Mouse (Mus musculus): ENCODE measurements around the gene Alpl.

The Alpl gene

GRCm38 (mm10) chr4:137795611-137796557, at the start of gene Alpl:
Gene Alpl, minus strand, starts transcription at chr4:137796384.
- peak; percentile 46 for DNase-seq

- DNase-seq, result peak; percentile 73
These were observed 48.5 kb upstream of the Alpl start for GRCm38 (mm10) chr4:137844656-137845055.

- no peak for DNase-seq
These were observed 43.3 kb upstream of the Alpl start for GRCm38 (mm10) chr4:137839452-137839851.

GRCm38 (mm10) chr4:137838791-137839190, 42.6 kb upstream of the Alpl start:
- no peak for DNase-seq

GRCm38 (mm10) chr4:137837792-137838191, 41.6 kb upstream of the Alpl start:
- no peak for DNase-seq

- no peak for DNase-seq
These were observed 40.6 kb upstream of the Alpl start for GRCm38 (mm10) chr4:137836741-137837140.

GRCm38 (mm10) chr4:137835624-137836337, 39.6 kb upstream of the Alpl start:
- peak; percentile 91 for DNase-seq

- no peak for DNase-seq
These were observed 35.4 kb upstream of the Alpl start for GRCm38 (mm10) chr4:137831598-137831997.

- DNase-seq, result no peak
These were observed 34.2 kb upstream of the Alpl start for GRCm38 (mm10) chr4:137830380-137830779.

- DNase-seq, result no peak
These were observed 28.7 kb upstream of the Alpl start for GRCm38 (mm10) chr4:137824881-137825280.

- DNase-seq, result no peak
These were observed 27.4 kb upstream of the Alpl start for GRCm38 (mm10) chr4:137823542-137823941.

- no peak for DNase-seq
These were observed 26.4 kb upstream of the Alpl start for GRCm38 (mm10) chr4:137822537-137822936.

- DNase-seq, result no peak
These were observed 24.5 kb upstream of the Alpl start for GRCm38 (mm10) chr4:137820721-137821120.

- no peak for DNase-seq
These were observed 23.3 kb upstream of the Alpl start for GRCm38 (mm10) chr4:137819487-137819886.

- DNase-seq, result no peak
These were observed 22.2 kb upstream of the Alpl start for GRCm38 (mm10) chr4:137818341-137818740.

- no peak for DNase-seq
These were observed 20.0 kb upstream of the Alpl start for GRCm38 (mm10) chr4:137816216-137816615.

- no peak for DNase-seq
These were observed 19.3 kb upstream of the Alpl start for GRCm38 (mm10) chr4:137815473-137815872.

GRCm38 (mm10) chr4:137814140-137814539, 18.0 kb upstream of the Alpl start:
- DNase-seq, result no peak

- DNase-seq, result no peak
These were observed 16.9 kb upstream of the Alpl start for GRCm38 (mm10) chr4:137812946-137813708.

- DNase-seq, result no peak
These were observed 13.8 kb upstream of the Alpl start for GRCm38 (mm10) chr4:137809999-137810398.

- peak; percentile 52 for DNase-seq
These were observed 11.2 kb upstream of the Alpl start for GRCm38 (mm10) chr4:137807301-137807851.

GRCm38 (mm10) chr4:137801196-137801595, 5.0 kb upstream of the Alpl start:
- no peak for DNase-seq

GRCm38 (mm10) chr4:137800324-137800723, 4.1 kb upstream of the Alpl start:
- no peak for DNase-seq
